Mouse (Mus musculus): ENCODE data around the gene Zfhx2. TPM values are rescaled to one million over a fixed set of nuclear protein-coding genes. Genes with fewer than 3 reads are reported as not detected.

Zfhx2 gene
- 1 to 10 TPM; 2.9 to 3.6 TPM for total RNA-seq (2021)

DNA sequence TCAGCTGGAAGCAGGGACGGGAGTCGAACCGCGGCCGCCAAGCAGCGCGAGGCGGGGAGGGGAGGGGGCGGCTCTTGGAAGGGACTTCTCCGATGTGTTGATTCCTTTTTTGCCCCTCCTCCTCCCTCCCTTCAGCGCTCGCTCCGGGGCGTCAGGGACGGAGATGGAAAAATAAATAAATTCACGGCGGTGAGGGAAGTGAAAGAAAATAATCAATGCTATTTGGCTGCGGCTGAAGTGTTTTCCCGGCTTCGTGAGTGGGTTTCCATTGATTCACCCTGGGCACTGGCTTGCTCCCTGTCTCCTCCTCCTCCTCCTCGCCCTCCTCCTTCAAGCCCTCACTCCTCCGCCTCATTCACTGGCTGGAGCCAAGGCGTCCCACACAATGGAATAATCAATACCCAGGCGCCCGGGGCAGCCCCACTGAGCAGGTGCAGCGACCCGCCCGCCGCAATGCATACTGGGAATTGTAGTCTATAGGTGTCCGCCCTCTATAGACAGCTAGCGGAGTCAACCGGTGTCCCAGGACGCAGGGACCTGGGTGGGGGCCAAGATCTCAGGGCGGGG lies at the start of gene Zfhx2:
Gene Zfhx2, minus strand, starts transcription at position 314 of the 567 bp plus-strand sequence.
- intact Hi-C loops (cut with DNase I): no loop called here
- peak; percentile 80 for DNase-seq (ENCODE audit: low spot score)

DNA sequence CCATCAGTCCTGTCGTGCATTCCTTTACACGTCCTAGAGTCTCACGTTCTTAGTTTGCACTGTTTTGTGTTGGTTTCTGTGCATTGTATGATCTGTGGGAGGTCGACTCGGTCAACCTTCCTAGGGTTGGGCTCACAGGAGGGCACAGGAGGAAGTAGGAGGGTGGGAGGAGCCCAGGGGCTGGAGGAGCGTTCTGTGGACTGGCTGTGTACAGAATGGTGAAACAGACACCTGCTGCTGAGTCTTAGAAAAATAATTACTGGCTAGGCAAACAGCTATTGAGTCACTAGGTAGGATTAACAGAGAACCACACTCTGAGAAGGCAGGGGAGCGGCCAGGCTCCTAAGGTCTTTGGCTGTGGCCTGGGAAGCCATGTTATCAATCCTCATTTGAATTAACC lies 47.2 kb upstream of the Zfhx2 start:
- intact Hi-C loops (cut with DNase I): no loop called here
- DNase-seq (ENCODE audit: low spot score): no peak

DNA sequence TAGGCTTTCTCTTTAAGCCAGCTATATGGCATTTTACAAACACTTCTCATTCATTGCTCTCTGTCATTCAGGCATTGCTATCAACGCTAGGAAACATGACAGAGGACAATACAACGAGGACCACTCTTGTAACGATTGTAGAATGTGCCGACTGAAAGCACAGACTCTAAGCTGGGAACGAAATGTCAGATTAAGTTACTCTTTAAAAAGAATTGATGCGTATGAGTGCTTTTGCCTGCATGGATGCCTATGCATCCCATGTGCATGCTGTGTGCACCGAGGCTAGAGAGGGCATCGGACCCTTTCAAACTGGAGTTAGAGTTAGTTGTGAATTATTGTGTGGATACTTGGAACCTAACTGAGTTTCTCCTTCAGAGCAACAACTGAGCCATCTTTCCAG lies 43.6 kb upstream of the Zfhx2 start:
- intact Hi-C loops (cut with DNase I): no loop called here

DNA sequence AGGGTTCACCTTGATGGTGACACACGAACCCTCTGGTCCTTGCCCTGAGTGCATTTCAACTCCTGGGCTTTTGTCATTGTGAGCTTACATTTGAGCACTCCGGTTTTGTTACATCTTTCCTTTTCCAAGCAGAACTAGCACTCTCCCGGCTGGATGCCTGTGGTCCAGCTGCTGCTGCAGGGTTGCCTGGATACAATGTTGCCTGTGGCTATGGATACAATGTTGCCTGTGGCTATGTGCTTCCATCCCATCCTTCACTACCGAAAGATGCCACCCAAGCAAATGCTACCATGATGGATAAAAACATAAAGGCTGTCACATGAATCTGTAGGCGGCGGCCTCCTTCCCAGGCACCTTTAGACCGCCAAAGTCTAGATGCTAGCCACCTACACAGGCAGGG lies 34.4 kb upstream of the Zfhx2 start:
- intact Hi-C loops (cut with DNase I): no loop called here
- DNase-seq (ENCODE audit: low spot score): no peak

More for the DNA sequence above, 43.6 kb upstream of the Zfhx2 start:
- DNase-seq (ENCODE audit: low spot score): no peak

DNA sequence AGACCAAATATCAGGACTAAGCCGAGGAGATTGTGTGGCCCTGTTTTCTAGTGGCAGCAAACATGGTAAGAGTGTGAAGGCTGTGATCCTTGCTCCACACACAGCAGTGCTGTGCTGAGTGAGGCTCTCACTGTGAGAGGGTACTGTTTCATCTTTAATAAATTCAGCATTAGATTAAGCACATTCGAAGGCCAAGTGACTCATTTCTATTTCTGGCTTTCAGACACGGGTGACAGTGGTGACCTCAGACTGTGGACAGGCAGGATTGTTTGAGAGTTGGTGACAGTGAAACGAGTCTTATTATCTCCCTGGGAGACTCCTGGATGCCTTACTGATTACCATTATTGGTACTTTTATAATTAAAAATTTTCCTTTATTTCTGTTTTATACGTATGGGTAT lies 33.6 kb upstream of the Zfhx2 start:
- intact Hi-C loops (cut with DNase I): no loop called here

DNA sequence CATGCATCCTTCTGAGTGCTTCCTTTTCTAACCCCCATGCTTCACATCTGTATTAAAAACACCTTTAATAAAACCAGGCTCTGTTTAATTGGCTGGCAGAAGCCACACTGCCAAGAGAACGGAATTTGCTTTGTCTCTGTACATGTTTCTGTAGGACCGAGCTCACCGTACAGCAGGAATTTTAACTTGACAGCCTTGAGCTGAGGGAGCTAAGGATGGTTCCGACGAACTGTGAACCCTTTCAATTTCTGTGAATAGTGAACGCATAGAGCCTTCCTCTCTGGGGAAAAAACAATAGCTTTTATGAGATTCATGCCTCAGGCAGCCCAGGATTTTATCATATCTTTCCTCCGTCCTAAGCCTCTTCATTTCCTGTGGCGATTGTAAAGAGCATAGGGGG lies 30.2 kb upstream of the Zfhx2 start:
- DNase-seq (ENCODE audit: low spot score): no peak
- intact Hi-C loops (cut with DNase I): loop anchor here (2.0 kb wide), 1 partner anchor 38 kb away; no protein-coding TSS in a partner anchor

More for the DNA sequence above, 33.6 kb upstream of the Zfhx2 start:
- no peak for DNase-seq (ENCODE audit: low spot score)

- intact Hi-C loops (cut with DNase I): loop anchor here (2.0 kb wide), 1 partner anchor 39 kb away; no protein-coding TSS in a partner anchor
- DNase-seq (ENCODE audit: low spot score): peak; percentile 46
These were observed 29.8 kb upstream of the Zfhx2 start for GRCm38 (mm10) chr14:55121947-55122346.

GRCm38 (mm10) chr14:55119421-55120134 lies 27.5 kb upstream of the Zfhx2 start:
- no peak for DNase-seq (ENCODE audit: low spot score)
- intact Hi-C loops (cut with DNase I): no loop called here

DNA sequence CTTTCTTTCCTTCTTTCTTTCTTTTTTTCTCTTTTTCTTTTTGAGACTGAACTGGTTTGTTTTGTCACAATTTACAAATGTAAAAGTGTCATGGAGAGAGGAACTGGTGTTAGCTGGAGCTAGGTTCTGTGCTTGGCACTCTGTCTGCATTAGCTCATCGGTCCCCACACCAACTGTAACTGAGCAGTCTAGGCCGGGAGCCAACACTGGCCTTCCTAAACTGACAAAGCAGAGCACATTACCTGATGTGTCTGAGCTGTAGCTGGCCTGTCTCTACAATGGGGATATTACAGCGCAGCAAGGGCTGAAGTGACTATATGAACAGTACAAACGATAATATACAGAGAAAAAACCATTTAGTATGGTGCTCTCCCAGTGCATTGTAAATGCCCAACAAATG lies 26.7 kb upstream of the Zfhx2 start:
- DNase-seq (ENCODE audit: low spot score): no peak
- intact Hi-C loops (cut with DNase I): no loop called here

- DNase-seq (ENCODE audit: low spot score): no peak
- intact Hi-C loops (cut with DNase I): no loop called here
These were observed 24.5 kb upstream of the Zfhx2 start, which contains the start of gene Jph4 for GRCm38 (mm10) chr14:55116425-55117200. Jph4 (minus strand) TSS chr14:55116935.

GRCm38 (mm10) chr14:55115846-55116245 lies 23.7 kb upstream of the Zfhx2 start:
- DNase-seq (ENCODE audit: low spot score): no peak
- intact Hi-C loops (cut with DNase I): loop anchor here (2.0 kb wide), 1 partner anchor 21 kb away; the partner anchor contains the start of gene Thtpa

- intact Hi-C loops (cut with DNase I): loop anchor here (2.0 kb wide), 1 partner anchor 20 kb away; the partner anchor contains the start of gene Thtpa
- no peak for DNase-seq (ENCODE audit: low spot score)
These were observed 22.9 kb upstream of the Zfhx2 start for GRCm38 (mm10) chr14:55114759-55115701.

DNA sequence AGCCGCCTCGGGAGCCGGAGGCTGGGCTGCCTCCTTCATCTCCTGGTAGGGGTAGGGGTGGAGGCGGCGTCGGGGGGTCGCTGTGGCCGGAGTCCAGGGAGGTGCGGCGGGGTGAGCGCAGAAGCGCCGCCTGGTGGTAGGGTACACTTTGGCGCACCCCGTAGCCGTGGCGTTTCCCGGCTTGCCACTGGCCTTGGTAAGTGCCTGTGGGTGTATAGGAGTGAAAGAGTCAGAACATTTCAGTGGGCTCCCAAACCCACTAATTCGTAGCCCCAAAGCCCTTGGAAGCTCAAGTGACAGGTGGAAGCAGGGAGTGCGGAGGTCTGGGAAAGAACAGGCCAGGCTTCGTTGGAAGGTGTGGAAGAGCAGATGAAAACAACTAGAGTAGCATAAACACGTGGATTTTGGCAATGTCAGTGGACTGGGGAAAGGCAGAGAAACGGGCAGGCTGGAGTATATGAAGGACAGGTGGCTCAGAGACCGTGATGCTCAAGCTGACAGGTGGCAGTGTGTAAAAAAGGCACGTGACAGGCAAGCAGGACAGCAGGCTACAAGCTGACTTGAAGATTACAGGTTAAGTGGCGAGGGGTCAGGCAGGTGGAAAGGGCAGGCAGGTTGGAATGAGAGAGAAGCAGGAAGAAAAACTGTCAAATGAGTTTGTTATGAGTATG lies 22.0 kb upstream of the Zfhx2 start:
- intact Hi-C loops (cut with DNase I): loop anchor here (2.0 kb wide), 1 partner anchor 19 kb away; the partner anchor contains the start of gene Thtpa
- DNase-seq (ENCODE audit: low spot score): no peak

GRCm38 (mm10) chr14:55113351-55113974 lies 21.3 kb upstream of the Zfhx2 start:
- no peak for DNase-seq (ENCODE audit: low spot score)
- intact Hi-C loops (cut with DNase I): no loop called here

DNA sequence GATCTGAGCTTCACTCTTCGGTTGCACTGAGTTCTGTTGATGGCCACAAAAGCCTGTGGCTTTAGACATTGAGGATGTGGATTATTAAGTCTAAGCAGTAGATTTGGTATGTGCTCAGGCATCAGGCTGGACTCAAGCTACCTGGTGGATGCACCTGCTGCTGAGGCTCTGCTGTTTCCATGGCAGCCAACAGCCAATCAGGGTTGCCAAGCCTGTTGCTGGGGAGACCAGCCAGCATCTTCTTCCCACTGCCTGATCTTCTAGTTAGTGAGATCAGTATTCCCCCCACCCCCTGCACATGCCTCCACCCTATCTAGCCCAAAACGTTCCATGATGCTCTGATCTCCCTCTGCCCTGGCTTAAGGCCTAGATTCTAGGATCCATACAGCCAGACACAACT lies 19.6 kb upstream of the Zfhx2 start:
- intact Hi-C loops (cut with DNase I): no loop called here

DNA sequence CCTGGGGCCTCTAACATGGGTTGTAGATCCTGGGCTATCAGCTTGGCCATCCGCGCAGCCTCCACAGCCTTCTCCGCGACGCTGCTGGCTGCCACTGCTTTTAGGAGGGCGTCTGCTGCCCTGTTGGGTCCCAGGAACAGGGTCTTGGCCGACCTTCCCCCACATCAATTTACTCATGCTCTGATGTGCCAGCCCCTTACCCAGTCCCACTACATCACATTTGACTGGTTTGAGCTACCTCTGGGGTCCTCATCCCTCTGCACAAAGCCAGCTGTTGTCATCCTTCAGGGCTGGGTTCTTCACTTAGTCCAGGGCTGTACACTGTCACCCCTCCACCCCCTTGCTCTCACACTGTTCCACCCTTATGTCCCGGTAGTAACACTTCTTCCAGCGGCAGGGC lies 18.0 kb upstream of the Zfhx2 start:
- intact Hi-C loops (cut with DNase I): no loop called here
- no peak for DNase-seq (ENCODE audit: low spot score)

More for the DNA sequence above, 19.6 kb upstream of the Zfhx2 start:
- DNase-seq (ENCODE audit: low spot score): no peak

DNA sequence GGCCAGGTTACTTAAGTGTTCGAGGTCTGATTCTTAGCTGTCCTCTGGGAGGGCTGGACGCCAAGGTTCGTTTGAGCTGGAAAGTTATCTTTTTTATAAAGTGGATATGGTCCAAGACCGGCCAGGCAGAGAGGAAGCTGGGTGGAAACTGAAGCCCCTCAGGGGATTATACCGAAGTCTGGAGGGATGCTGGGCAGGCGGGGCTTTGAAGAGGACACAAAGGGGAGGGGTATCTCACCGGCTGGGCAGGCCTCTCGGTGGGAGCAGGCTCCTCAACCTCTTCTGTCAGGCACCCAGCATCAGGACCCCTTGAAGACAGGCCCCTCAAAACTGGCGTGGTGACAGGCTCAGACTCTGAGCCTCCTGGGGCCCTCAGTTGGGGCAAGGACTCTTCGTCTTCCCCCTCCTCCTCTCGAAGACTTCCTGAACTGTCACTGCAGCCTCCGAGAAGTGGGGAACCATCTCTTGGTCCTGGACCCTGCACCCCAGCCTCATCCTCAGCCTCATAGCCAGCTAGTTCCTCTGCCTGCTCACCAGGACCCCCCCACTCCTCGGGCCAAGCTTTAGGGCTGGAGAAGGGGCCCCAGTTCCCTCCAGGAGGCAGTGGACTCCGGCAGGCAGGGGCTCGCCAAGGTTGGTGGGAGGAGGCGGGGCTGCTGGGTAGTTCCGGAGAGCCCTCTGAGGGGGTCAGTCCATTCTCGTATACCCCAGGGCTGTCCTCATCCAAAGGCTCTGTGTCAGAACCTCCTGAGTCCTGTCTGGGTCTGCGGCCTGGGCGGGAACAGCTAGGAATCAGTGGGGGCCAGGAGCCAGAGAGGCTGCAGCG lies 17.1 kb upstream of the Zfhx2 start:
- intact Hi-C loops (cut with DNase I): no loop called here
- DNase-seq (ENCODE audit: low spot score): no peak

Measured in heart, postnatal 25 days (tissue).